Mouse (Mus musculus): ENCODE results near the gene Npw. TPM values are rescaled to one million over a fixed set of nuclear protein-coding genes. Genes with fewer than 3 reads are reported as not detected.

The Npw gene
- not detected for polyA plus RNA-seq (2017; shearing (Covaris generic))

GRCm38 (mm10) chr17:24658017-24658758, at the start of gene Npw:
Npw (minus strand) TSS chr17:24658457.

DNA sequence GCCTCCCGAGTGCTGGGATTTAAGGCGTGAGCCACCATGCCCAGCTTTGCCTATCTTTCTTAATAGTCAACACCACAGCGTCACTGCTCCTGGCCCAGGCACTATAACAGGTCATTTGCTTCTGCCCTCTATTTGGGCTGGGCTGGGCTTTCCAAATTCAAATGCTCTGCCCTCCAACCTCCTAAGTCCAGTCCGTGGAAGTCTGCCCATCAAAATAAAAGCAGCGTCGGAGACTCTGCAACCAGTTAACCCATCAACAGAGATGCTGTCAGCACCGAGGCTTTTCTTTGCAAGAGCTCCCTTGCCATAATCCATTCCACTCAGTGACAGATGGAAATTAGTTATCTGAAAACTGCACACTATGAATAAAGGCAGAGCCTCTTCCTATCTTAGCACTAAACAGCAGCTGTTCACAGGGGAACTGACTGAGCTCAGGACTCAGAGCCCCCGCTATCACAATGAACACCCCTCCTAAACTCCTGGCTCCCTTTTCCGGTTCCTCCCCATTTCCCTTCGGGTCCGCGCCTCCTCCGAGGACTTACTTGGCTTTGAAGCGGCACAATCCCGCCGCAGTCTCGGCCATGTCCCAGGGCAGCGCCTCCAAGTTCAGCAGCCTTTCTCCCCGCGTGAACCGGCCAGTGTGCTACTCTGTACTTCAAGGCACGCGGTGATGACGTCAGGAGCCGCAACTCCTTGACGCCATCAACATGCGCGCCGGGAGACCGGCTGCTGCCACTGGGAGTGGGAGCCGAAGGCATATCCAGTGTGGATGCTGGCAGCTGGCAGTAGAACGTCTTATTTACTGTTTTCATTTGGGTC, 48.9 kb upstream of the Npw start, which contains the start of gene Tbl3:
Tbl3 (minus strand) TSS at position 679 of the 819 bp plus-strand sequence.

GRCm38 (mm10) chr17:24696011-24696697, 37.9 kb upstream of the Npw start, which contains the start of the genes Gfer and Noxo1:
Gfer (minus strand) TSS chr17:24696156.
Noxo1 (plus strand) TSS chr17:24696234.

GRCm38 (mm10) chr17:24689251-24690081, 31.2 kb upstream of the Npw start, which contains the start of gene Syngr3:
Syngr3 (minus strand) TSS chr17:24689955.

DNA sequence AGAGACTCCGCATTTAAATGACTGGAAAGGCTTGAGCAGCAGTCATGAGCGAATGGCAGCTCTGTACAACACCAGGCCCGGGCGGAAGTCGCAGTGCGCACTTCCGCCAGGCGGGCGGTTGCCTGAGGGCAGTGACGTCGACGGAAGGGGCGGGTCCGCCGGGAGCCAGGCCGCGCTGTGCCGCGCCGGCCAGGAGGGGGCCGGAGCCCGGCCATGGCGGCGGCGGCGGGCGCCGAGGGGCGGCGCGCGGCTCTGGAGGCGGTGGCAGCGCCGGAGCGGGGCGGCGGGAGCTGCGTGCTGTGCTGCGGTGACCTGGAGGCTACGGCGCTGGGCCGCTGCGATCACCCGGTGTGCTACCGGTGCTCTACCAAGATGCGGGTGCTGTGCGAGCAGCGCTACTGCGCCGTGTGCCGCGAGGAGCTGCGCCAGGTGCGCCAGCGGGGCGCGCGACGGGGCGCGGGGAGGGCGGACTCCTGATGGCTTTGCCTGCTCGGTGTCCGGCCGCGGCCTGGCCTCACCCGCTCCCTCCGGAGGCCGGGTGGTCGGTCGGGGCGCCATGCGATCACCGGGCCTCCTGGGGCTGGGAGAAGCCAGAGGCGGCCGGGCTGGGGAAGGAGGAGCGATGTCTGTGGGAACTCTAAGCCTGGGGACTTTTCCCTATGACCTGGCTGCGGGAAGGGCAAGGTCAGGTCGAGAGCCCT, 11.4 kb upstream of the Npw start, which contains the start of gene Zfp598:
Zfp598 (plus strand) TSS at position 143 of the 701 bp plus-strand sequence.

GRCm38 (mm10) chr17:24650070-24650616, 8.1 kb downstream of the Npw start, which contains the start of gene Slc9a3r2:
Slc9a3r2 (minus strand) TSS chr17:24650327.

DNA sequence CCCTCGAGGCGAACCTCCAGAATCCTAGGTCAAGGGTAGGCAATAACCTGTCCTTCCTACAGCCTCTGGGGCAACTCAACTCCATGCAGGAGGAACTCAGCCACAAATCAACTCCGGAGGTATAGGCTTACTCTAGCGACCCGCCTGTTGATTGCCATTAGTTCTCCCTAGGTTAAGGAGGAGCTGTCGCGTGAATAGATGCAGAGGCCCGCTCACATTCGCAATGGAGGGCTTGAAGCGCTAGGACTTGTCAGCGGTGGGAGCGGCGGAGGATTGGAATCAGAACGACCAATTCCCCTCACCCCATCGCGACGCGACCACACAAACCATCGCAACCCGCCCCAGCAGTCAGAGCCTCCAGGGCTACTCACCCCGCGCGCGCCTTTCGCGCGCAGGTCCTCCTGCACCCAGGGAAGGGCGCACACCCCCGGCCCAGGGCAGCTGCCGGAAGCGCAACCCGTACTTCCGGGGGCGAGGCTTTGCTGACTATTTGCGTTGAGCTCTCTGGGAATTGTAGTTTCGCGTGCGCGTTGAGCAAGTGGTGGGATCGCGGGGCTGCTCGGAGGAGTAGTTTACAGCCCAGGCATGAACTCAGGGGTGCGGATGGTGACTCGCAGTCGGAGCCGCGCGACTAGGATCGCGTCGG, 26.0 kb downstream of the Npw start, which contains the start of the genes Tsc2 and Nthl1:
Tsc2 (minus strand) TSS at position 464 of the 646 bp plus-strand sequence.
Nthl1 (plus strand) TSS at position 514 of the 646 bp plus-strand sequence.

Other genes starting within 250 kb of the Npw start
- 199 TPM for gene Rnps1, start 243.9 kb downstream of the Npw start, polyA plus RNA-seq (2017; shearing (Covaris generic))
- gene Eci1, start 231.8 kb downstream of the Npw start, polyA plus RNA-seq (2017; shearing (Covaris generic)), result 50.8 TPM
- 2.9 TPM for gene Dnase1l2, start 215.4 kb downstream of the Npw start, polyA plus RNA-seq (2017; shearing (Covaris generic))
- 99.5 TPM for gene E4f1, start 188.1 kb downstream of the Npw start, polyA plus RNA-seq (2017; shearing (Covaris generic))
- gene Pgp, start 188.1 kb downstream of the Npw start, polyA plus RNA-seq (2017; shearing (Covaris generic)), result 15.6 TPM
- not detected for gene Bricd5, start 184.6 kb downstream of the Npw start, polyA plus RNA-seq (2017; shearing (Covaris generic))
- gene Mlst8, start 179.4 kb downstream of the Npw start, polyA plus RNA-seq (2017; shearing (Covaris generic)), result 13.8 TPM
- 0.22 TPM for gene Caskin1, start 169.9 kb downstream of the Npw start, polyA plus RNA-seq (2017; shearing (Covaris generic))
- gene Traf7, start 130.5 kb downstream of the Npw start, polyA plus RNA-seq (2017; shearing (Covaris generic)), result 67.3 TPM
- 2.9 TPM for gene Rab26, start 124.2 kb downstream of the Npw start, polyA plus RNA-seq (2017; shearing (Covaris generic))
- gene Pkd1, start 108.6 kb downstream of the Npw start, polyA plus RNA-seq (2017; shearing (Covaris generic)), result 51.9 TPM
- 34.7 TPM for gene Tsc2, start 25.8 kb downstream of the Npw start, polyA plus RNA-seq (2017; shearing (Covaris generic))
- 2.6 TPM for gene Nthl1, start 25.8 kb downstream of the Npw start, polyA plus RNA-seq (2017; shearing (Covaris generic))
- gene Slc9a3r2, start 8.1 kb downstream of the Npw start, polyA plus RNA-seq (2017; shearing (Covaris generic)), result 0.34 TPM
- gene Zfp598, start 11.2 kb upstream of the Npw start, polyA plus RNA-seq (2017; shearing (Covaris generic)), result 20.9 TPM
- gene Syngr3, start 31.5 kb upstream of the Npw start, polyA plus RNA-seq (2017; shearing (Covaris generic)), result 0.34 TPM
- gene Gfer, start 37.7 kb upstream of the Npw start, polyA plus RNA-seq (2017; shearing (Covaris generic)), result 30.1 TPM
- 1.4 TPM for gene Noxo1, start 37.8 kb upstream of the Npw start, polyA plus RNA-seq (2017; shearing (Covaris generic))
- 40.1 TPM for gene Tbl3, start 49.2 kb upstream of the Npw start, polyA plus RNA-seq (2017; shearing (Covaris generic))
- not detected for gene Rnf151, start 59.6 kb upstream of the Npw start, polyA plus RNA-seq (2017; shearing (Covaris generic))
- 937 TPM for gene Rps2, start 59.7 kb upstream of the Npw start, polyA plus RNA-seq (2017; shearing (Covaris generic))
- 131 TPM for gene Ndufb10, start 66.0 kb upstream of the Npw start, polyA plus RNA-seq (2017; shearing (Covaris generic))
- not detected for gene Rpl3l, start 69.4 kb upstream of the Npw start, polyA plus RNA-seq (2017; shearing (Covaris generic))
- 8.5 TPM for gene Msrb1, start 78.2 kb upstream of the Npw start, polyA plus RNA-seq (2017; shearing (Covaris generic))
- not detected for gene Hs3st6, start 94.5 kb upstream of the Npw start, polyA plus RNA-seq (2017; shearing (Covaris generic))
- gene Meiob, start 145.8 kb upstream of the Npw start, polyA plus RNA-seq (2017; shearing (Covaris generic)), result not detected
- gene Hagh, start 181.7 kb upstream of the Npw start, polyA plus RNA-seq (2017; shearing (Covaris generic)), result 37.5 TPM
- 0.34 TPM for gene Fahd1, start 191.9 kb upstream of the Npw start, polyA plus RNA-seq (2017; shearing (Covaris generic))
- gene Igfals, start 207.5 kb upstream of the Npw start, polyA plus RNA-seq (2017; shearing (Covaris generic)), result not detected
- 57.2 TPM for gene Nubp2, start 227.9 kb upstream of the Npw start, polyA plus RNA-seq (2017; shearing (Covaris generic))
- 61.2 TPM for gene Spsb3, start 228.2 kb upstream of the Npw start, polyA plus RNA-seq (2017; shearing (Covaris generic))
- 35.7 TPM for gene Eme2, start 236.6 kb upstream of the Npw start, polyA plus RNA-seq (2017; shearing (Covaris generic))
- gene Mrps34, start 236.7 kb upstream of the Npw start, polyA plus RNA-seq (2017; shearing (Covaris generic)), result 43.8 TPM
- gene Nme3, start 238.0 kb upstream of the Npw start, polyA plus RNA-seq (2017; shearing (Covaris generic)), result 27.5 TPM

Measured in effector memory CD4-positive, alpha-beta T cell, adult 5 months (primary cell).